Mouse (Mus musculus): ENCODE measurements at regions not wholly inside any gene's neighbourhood (a gene's known extent, or its start where the extent isn't known, plus 50 kb on each side); places are given as distances from the start of the nearest gene placed in this dataset.

GRCm38 (mm10) chr10:120597320-120597887 is 121.1 kb upstream of the Hmga2 start:
- Histone ChIP-seq H3K4me1 (ENCODE audit: control insufficient read depth in 1 of 2, insufficient read depth in 2 of 2) (no peaks in the 10 kb centered on the region), H3K36me3 (replicated peaks in 1 of 2; ENCODE audit: control insufficient read depth in 1 of 2, insufficient read depth in 1 of 2, low read length in 1 of 2) (no peaks in the 10 kb centered on the region), H3K79me2 (replicated peaks; ENCODE audit: control insufficient read depth, extremely low read depth, insufficient read depth, poor library complexity, severe bottlenecking) (no peaks in the 10 kb centered on the region), H3K27ac (ENCODE audit: insufficient read depth, low read depth) (no peak overlapping the region), H3K27me3 (replicated peaks) (no peaks in the 10 kb centered on the region), H3K9me3 (replicated peaks; ENCODE audit: low read length) (peaks cover 56% of the 10 kb centered on the region), H3K4me3 (replicated peaks in 1 of 3; ENCODE audit: low read depth in 2 of 3, low read length in 2 of 3, poor library complexity in 1 of 3) (no peak overlapping the region), H3K9ac (ENCODE audit: insufficient read depth, low read depth) (no peak overlapping the region), H3K4me2 (ENCODE audit: insufficient read depth, low read depth, poor library complexity, severe bottlenecking) (no peak overlapping the region)
- TF ChIP-seq USF1 (IDR thresholded peaks at IDR 0.05; ENCODE audit: low read depth, low read length) (no peak), ETS1 (conservative IDR thresholded peaks at IDR 0.05; ENCODE audit: low read depth, low read length) (no peak), MAFK (IDR thresholded peaks at IDR 0.05; ENCODE audit: insufficient replicate concordance, low read length) (no peak), MAZ (IDR thresholded peaks at IDR 0.05; ENCODE audit: low read depth, low read length) (no peak), ELF1 (IDR thresholded peaks at IDR 0.05; ENCODE audit: low read depth, low read length) (no peak), NRF1 (IDR thresholded peaks at IDR 0.05; ENCODE audit: low read depth, low read length) (no peak), PAX5 (IDR thresholded peaks at IDR 0.05; ENCODE audit: low read length) (no peak), POLR2AphosphoS2 (IDR thresholded peaks at IDR 0.05; ENCODE audit: low read depth, low read length) (no peak), CTCF (conservative IDR thresholded peaks at IDR 0.05 in 1 of 2, IDR thresholded peaks at IDR 0.05 in 1 of 2; ENCODE audit: low read depth in 2 of 2, low read length in 2 of 2) (no peak), MYC (IDR thresholded peaks at IDR 0.05; ENCODE audit: low read depth, low read length) (no peak), NELFE (IDR thresholded peaks at IDR 0.05; ENCODE audit: low read depth, low read length) (no peak), POLR2A (IDR thresholded peaks at IDR 0.05; ENCODE audit: low read depth, low read length) (no peak), MXI1 (IDR thresholded peaks at IDR 0.05; ENCODE audit: low read depth, low read length) (no peak), JUND (conservative IDR thresholded peaks at IDR 0.05; ENCODE audit: low read depth, low read length) (no peak), MEF2A (IDR thresholded peaks at IDR 0.05; ENCODE audit: borderline replicate concordance, low read depth, low read length) (no peak), KAT2A (IDR thresholded peaks at IDR 0.05; ENCODE audit: insufficient replicate concordance, low read length) (no peak), ZKSCAN1 (IDR thresholded peaks at IDR 0.05; ENCODE audit: borderline replicate concordance, low read depth, low read length) (no peak), MAX (IDR thresholded peaks at IDR 0.05; ENCODE audit: low read length) (no peak)
- DNase-seq (ENCODE audit: extremely low read depth), result no peak
- in situ Hi-C loops (cut with MboI; ENCODE audit: low pct_ligation_motif_present, low pct_unique_long_range_greater_than_20kb, low sequenced_read_pairs) (no loop called here), dilution Hi-C loops (cut with MboI; ENCODE audit: extremely low pct_ligation_motif_present, extremely low pct_unique_long_range_greater_than_20kb, low sequenced_read_pairs) (no loop called here)

DNA sequence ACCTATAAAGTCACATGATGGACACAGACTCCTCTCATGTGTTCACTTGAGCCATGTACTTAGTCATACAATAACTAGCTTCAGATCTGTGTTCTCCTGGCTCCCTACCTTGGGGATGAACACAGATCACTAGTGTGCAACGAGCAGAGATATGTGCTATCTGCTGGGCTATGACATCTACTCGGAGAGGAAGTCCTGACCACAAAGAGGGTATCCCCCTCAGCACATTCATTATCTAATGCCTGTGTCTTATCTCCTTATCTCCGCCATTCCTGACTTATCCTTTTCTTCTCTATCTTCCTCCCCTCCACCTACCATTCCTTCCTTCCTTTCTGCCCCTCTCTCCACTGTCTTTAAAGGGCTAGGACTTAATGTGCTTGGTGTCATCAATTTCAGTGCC is 118.9 kb upstream of the Hmga2 start:
- TF ChIP-seq GABPA (IDR thresholded peaks at IDR 0.05; ENCODE audit: insufficient replicate concordance, low read depth, low read length) (no peak), USF1 (IDR thresholded peaks at IDR 0.05; ENCODE audit: low read depth, low read length) (no peak), CTCF (conservative IDR thresholded peaks at IDR 0.05 in 1 of 2, IDR thresholded peaks at IDR 0.05 in 1 of 2; ENCODE audit: low read depth in 2 of 2, low read length in 2 of 2) (no peak), IRF4 (IDR thresholded peaks at IDR 0.05; ENCODE audit: low read depth, low read length) (no peak), ZKSCAN1 (IDR thresholded peaks at IDR 0.05; ENCODE audit: borderline replicate concordance, low read depth, low read length) (no peak), MYC (IDR thresholded peaks at IDR 0.05; ENCODE audit: low read depth, low read length) (no peak), ZMIZ1 (IDR thresholded peaks at IDR 0.05; ENCODE audit: low read depth, low read length) (no peak), EP300 (IDR thresholded peaks at IDR 0.05; ENCODE audit: low read length) (no peak), SIN3A (IDR thresholded peaks at IDR 0.05; ENCODE audit: low read length) (no peak)
- peaks cover 55% of the 10 kb centered on the region for H3K9me3 ChIP-seq (replicated peaks; ENCODE audit: low read length)
- no peaks in the 10 kb centered on the region for H3K4me1 ChIP-seq (ENCODE audit: control insufficient read depth in 1 of 2, insufficient read depth in 2 of 2)
- no peaks in the 10 kb centered on the region for H3K36me3 ChIP-seq (replicated peaks in 1 of 2; ENCODE audit: control insufficient read depth in 1 of 2, insufficient read depth in 1 of 2, low read length in 1 of 2)
- no peak overlapping the region for H3K27ac ChIP-seq (ENCODE audit: insufficient read depth, low read depth)
- dilution Hi-C loops (cut with MboI; ENCODE audit: extremely low pct_ligation_motif_present, extremely low pct_unique_long_range_greater_than_20kb, low sequenced_read_pairs), result no loop called here
- no peaks in the 10 kb centered on the region for H3K79me2 ChIP-seq (replicated peaks; ENCODE audit: control insufficient read depth, extremely low read depth, insufficient read depth, poor library complexity, severe bottlenecking)
- DNase-seq (ENCODE audit: extremely low read depth), result no peak
- H3K9ac ChIP-seq (ENCODE audit: insufficient read depth, low read depth), result no peak overlapping the region
- no peak overlapping the region for H3K4me2 ChIP-seq (ENCODE audit: insufficient read depth, low read depth, poor library complexity, severe bottlenecking)
- no peaks in the 10 kb centered on the region for H3K27me3 ChIP-seq (replicated peaks)
- in situ Hi-C loops (cut with MboI; ENCODE audit: low pct_ligation_motif_present, low pct_unique_long_range_greater_than_20kb, low sequenced_read_pairs), result no loop called here
- H3K4me3 ChIP-seq (replicated peaks in 1 of 3; ENCODE audit: low read depth in 2 of 3, low read length in 2 of 3, poor library complexity in 1 of 3), result no peak overlapping the region

Data from CH12.LX (cell line).